Mouse (Mus musculus) urinary bladder, postnatal 0 days (tissue): Measurements from ENCODE around the gene Uqcrh. TPM values are rescaled to one million over a fixed set of nuclear protein-coding genes. Genes with fewer than 3 reads are reported as not detected.

Source experiments
- polyA plus RNA-seq: library from polyadenylated mRNA; unstranded; fragments of >200 nt; fragmentation: Nextera tagmentation; extraction: Ambion mirVana; gene quantifications from 2 replicates; pipeline ENCODE4 v1.2.1, GENCODE M21; 2015

Uqcrh gene
- polyA plus RNA-seq, result 635 and 692 TPM in 2 replicates

GRCm38 (mm10) chr4:116074861-116075620, at the start of gene Uqcrh, which contains the start of gene Lrrc41:
Gene Uqcrh, minus strand, starts transcription at chr4:116075071.
Gene Lrrc41, plus strand, starts transcription at chr4:116075269.

GRCm38 (mm10) chr4:116123602-116124519, 49.0 kb upstream of the Uqcrh start, which contains the start of the genes Rad54l and Pomgnt1:
Gene Rad54l, minus strand, starts transcription at chr4:116123690.
Gene Pomgnt1, plus strand, starts transcription at chr4:116123840.

GRCm38 (mm10) chr4:116053399-116053961, 21.4 kb downstream of the Uqcrh start, which contains the start of gene Nsun4:
Gene Nsun4, minus strand, starts transcription at chr4:116053876.

GRCm38 (mm10) chr4:116017902-116018746, 56.7 kb downstream of the Uqcrh start, which contains the start of gene Faah:
Gene Faah, minus strand, starts transcription at chr4:116017926.

Other genes with a start within 250 kb of the Uqcrh start
- gene Mob3c, start 247.0 kb downstream of the Uqcrh start, polyA plus RNA-seq, result 9.3 and 9.4 TPM in 2 replicates
- 18.9 TPM in 2 replicates for gene Mknk1, start 235.9 kb downstream of the Uqcrh start, polyA plus RNA-seq
- gene Kncn, start 190.7 kb downstream of the Uqcrh start, polyA plus RNA-seq, result not detected in 2 replicates
- not detected in 2 replicates for gene 6430628N08Rik, start 184.4 kb downstream of the Uqcrh start, polyA plus RNA-seq
- gene Dmbx1, start 135.1 kb downstream of the Uqcrh start, polyA plus RNA-seq, result not detected in 2 replicates
- gene Faah, start 57.1 kb downstream of the Uqcrh start, polyA plus RNA-seq, result 3.1 and 3.2 TPM in 2 replicates
- 11.4 and 11.8 TPM in 2 replicates for gene Nsun4, start 21.2 kb downstream of the Uqcrh start, polyA plus RNA-seq
- 34.6 and 36.8 TPM in 2 replicates for gene Lrrc41, start 198 bp upstream of the Uqcrh start, polyA plus RNA-seq
- 5.1 and 6.9 TPM in 2 replicates for gene Rad54l, start 48.6 kb upstream of the Uqcrh start, polyA plus RNA-seq
- 72.8 and 75.7 TPM in 2 replicates for gene Pomgnt1, start 48.8 kb upstream of the Uqcrh start, polyA plus RNA-seq
- gene Lurap1, start 76.3 kb upstream of the Uqcrh start, polyA plus RNA-seq, result 2.0 and 2.1 TPM in 2 replicates
- gene Tspan1, start 92.5 kb upstream of the Uqcrh start, polyA plus RNA-seq, result 0.58 and 0.68 TPM in 2 replicates
- not detected in 2 replicates for gene 1700042G07Rik, start 98.3 kb upstream of the Uqcrh start, polyA plus RNA-seq
- gene Gm49337, start 98.3 kb upstream of the Uqcrh start, polyA plus RNA-seq, result not detected in 2 replicates
- gene Pik3r3, start 146.5 kb upstream of the Uqcrh start, polyA plus RNA-seq, result 5.8 and 7.8 TPM in 2 replicates